Mouse (Mus musculus) midbrain, embryonic 11.5 days (tissue): ENCODE results near the gene Plau. TPM values are rescaled to one million over a fixed set of nuclear protein-coding genes. Genes with fewer than 3 reads are reported as not detected.
A peak's percentile ranks its signal among the peaks of the same experiment; 100 is the strongest.

Source experiments
- ATAC-seq: fragments of 200-750 bp; cut with Nextera tagmentation; 2 replicates; pipeline ENCODE4 v1.8.0; 2017; ENCODE audit warnings: moderate TSS enrichment, moderate library complexity; ENCODE audit not compliant: low FRiP score
- DNase-seq: peaks from one replicate; pipeline ENCODE4 v3.0.0; 2015; ENCODE audit warnings: low spot score; ENCODE audit errors: missing footprints
- H3K27ac ChIP-seq: fragments of 300-500 bp; sonication (generic); 2 replicates; pipeline ENCODE4 v1.5.1; 2014; ENCODE audit warnings: low read depth, low read length
- H3K27me3 ChIP-seq: fragments of 300-500 bp; sonication (generic); 2 replicates; pipeline ENCODE4 v1.6.1; 2014; ENCODE audit warnings: mild to moderate bottlenecking, low read length, moderate library complexity, mixed read lengths; ENCODE audit not compliant: control insufficient read depth, insufficient read depth
- H3K36me3 ChIP-seq: fragments of 300-500 bp; sonication (generic); 2 replicates; pipeline ENCODE4 v1.6.1; 2014; ENCODE audit warnings: mild to moderate bottlenecking, low read length, moderate library complexity, mixed read lengths; ENCODE audit not compliant: control insufficient read depth, insufficient read depth
- H3K4me1 ChIP-seq: fragments of 300-500 bp; sonication (generic); 2 replicates; pipeline ENCODE4 v1.6.1; 2014; ENCODE audit warnings: low read length; ENCODE audit not compliant: control insufficient read depth, insufficient read depth
- H3K4me2 ChIP-seq: fragments of 300-500 bp; sonication (generic); 2 replicates; pipeline ENCODE4 v1.6.1; 2014; ENCODE audit warnings: mild to moderate bottlenecking, moderate library complexity
- H3K4me3 ChIP-seq: fragments of 300-500 bp; sonication (generic); 2 replicates; pipeline ENCODE4 v1.5.1; 2014; ENCODE audit warnings: low read depth, low read length
- H3K9ac ChIP-seq: fragments of 300-500 bp; sonication (generic); 2 replicates; pipeline ENCODE4 v1.6.1; 2014; ENCODE audit warnings: low read length
- H3K9me3 ChIP-seq: fragments of 300-500 bp; sonication (generic); 2 replicates; pipeline ENCODE4 v1.6.1; 2016; ENCODE audit warnings: low read length; ENCODE audit not compliant: control insufficient read depth
- WGBS: fragments of 180-500 bp; shearing (Covaris S2); extraction: QIAGEN DNeasy Blood & Tissue Kit; methylation state at CpG from one replicate; pipeline ENCODE4 v1.1.7; 2014; 5-methylcytosine and 5-hydroxymethylcytosine counted together
- polyA plus RNA-seq: library from polyadenylated mRNA; unstranded; fragments of >200 nt; fragmentation: Nextera tagmentation; extraction: Ambion mirVana; gene quantifications from 2 replicates; pipeline ENCODE4 v1.2.1, GENCODE M21; 2014

Gene Plau
- polyA plus RNA-seq, 1 experiment from 2014 or later: 0.40 TPM

DNA sequence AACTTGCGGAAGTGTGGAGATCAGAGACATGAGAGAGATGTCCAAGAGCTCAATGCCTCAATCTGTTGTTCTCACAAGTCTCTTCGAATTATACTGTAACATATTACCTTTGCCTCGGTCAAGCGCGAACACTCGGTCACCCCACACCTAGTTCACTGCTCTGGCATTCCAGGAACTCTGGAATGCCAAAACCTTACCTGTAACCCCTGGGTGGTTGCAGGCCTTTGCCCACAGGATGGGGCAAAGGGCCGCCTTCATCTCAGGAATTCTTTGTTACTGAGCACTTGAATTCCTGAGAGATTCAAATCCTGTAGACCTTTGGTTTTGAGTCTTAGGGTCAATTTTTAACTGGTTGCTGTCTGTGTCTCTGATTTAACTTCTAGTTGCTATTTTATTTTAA, 29.9 kb downstream of the Plau start:
- DNase-seq: no peak
- Histone ChIP-seq H3K4me2 (no peak overlapping the region), H3K27ac (no peak overlapping the region), H3K36me3 (no peaks in the 10 kb centered on the region), H3K4me3 (no peak overlapping the region), H3K9me3 (no peaks in the 10 kb centered on the region), H3K9ac (no peak overlapping the region), H3K27me3 (no peaks in the 10 kb centered on the region), H3K4me1 (no peaks in the 10 kb centered on the region)
- ATAC-seq: no peak
- 94% methylated on average over 7 of the region's 7 CpGs for WGBS

DNA sequence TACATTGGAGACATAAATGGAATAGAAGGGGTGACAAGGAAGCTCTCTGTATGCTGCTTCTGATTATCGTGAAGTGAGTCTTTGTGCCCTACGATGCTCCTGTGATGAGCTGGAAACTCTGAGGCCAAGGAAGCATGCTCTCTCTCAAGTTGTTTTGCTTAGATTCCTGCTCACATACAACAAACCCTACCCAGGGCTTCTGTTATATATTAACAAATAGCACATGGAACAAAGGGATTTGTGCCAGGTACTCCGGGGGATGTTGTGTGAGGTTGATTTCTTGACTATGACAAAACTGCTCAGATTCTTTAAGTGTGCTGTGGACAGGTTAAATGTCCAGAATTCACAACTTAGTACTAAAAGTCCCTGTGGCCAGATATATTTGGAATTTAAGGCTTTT, 33.6 kb downstream of the Plau start:
- no peaks in the 10 kb centered on the region for H3K9me3 ChIP-seq
- H3K4me3 ChIP-seq: no peak overlapping the region
- no peaks in the 10 kb centered on the region for H3K27me3 ChIP-seq
- no peak for DNase-seq
- no peaks in the 10 kb centered on the region for H3K4me1 ChIP-seq
- no peak overlapping the region for H3K27ac ChIP-seq
- H3K4me2 ChIP-seq: no peak overlapping the region
- no peaks in the 10 kb centered on the region for H3K36me3 ChIP-seq
- ATAC-seq: no peak
- 90% methylated on average over 3 of the region's 3 CpGs for WGBS
- H3K9ac ChIP-seq: no peak overlapping the region

DNA sequence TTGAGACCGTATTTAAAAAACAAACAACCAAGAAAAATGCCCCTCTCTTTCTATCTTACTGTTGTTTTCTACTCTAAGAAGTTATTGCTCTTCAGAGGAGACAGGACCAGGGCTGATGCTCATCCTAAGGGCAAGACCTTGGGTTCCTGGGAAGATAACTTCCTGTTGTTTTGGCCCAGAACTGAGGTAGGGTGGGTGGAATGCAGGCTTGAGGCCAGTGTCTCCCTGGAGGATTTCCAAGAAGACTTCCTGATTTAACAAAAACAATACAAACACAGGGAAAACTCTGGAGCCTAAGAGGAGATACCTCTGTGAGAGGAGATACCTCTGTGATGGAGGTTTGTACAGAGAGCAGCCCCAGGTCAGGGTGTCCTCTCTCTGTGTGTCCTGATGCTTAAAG, 35.0 kb downstream of the Plau start:
- Histone ChIP-seq H3K27ac (no peak overlapping the region), H3K9me3 (no peaks in the 10 kb centered on the region), H3K4me1 (no peaks in the 10 kb centered on the region), H3K36me3 (no peaks in the 10 kb centered on the region), H3K27me3 (no peaks in the 10 kb centered on the region), H3K4me2 (no peak overlapping the region), H3K4me3 (no peak overlapping the region), H3K9ac (no peak overlapping the region)
- 84% methylated on average over 1 of the region's 1 CpGs for WGBS
- DNase-seq (no peak), ATAC-seq (no peak)

DNA sequence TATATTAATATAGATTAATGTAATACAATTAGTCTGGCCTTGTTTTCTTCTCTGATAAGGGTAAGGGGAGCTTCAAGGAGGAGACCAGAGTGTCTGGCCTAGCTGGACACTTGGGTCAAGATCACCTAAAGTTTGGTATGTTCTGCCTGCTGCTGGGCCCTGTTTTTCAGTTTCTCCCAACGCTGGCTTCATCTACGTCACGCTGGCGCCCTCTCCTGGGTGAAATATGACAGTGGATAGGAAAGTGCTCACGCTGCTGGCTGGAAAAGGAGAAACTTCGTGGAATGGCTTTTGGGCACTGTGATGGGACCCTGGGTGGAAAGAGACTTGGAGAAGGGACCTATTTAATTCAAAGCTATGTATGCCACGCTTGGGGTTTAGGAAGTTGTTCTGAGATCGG, 36.8 kb downstream of the Plau start:
- ATAC-seq (no peak), DNase-seq (peak; percentile 97)
- 3% methylated on average over 8 of the region's 8 CpGs for WGBS
- H3K4me1 ChIP-seq: no peaks in the 10 kb centered on the region
- no peak overlapping the region for H3K4me2 ChIP-seq
- no peaks in the 10 kb centered on the region for H3K36me3 ChIP-seq
- no peak overlapping the region for H3K4me3 ChIP-seq
- no peak overlapping the region for H3K27ac ChIP-seq
- H3K27me3 ChIP-seq: no peaks in the 10 kb centered on the region
- no peaks in the 10 kb centered on the region for H3K9me3 ChIP-seq
- H3K9ac ChIP-seq: no peak overlapping the region

DNA sequence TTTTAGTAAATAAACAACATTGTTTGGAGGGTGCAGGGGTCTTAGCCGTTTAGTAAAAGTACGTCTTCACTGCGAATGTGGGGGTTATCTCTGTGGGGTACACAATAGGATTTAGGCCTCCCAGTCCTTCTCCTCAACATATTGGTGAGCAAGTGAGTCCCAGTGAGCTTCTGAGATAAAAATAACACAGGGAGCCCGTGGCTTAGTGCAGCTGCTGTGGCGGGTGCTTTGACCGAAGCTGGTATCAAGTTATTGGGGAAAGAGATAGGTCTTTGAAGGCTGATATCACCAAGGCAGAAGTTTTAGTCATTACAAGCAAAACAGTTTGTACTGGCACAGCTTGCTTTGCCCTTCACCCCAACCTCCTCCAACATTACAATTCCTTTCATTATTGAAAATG, 37.5 kb downstream of the Plau start:
- no peak for ATAC-seq
- WGBS: 48% methylated on average over 6 of the region's 6 CpGs
- H3K27ac ChIP-seq: no peak overlapping the region

DNA sequence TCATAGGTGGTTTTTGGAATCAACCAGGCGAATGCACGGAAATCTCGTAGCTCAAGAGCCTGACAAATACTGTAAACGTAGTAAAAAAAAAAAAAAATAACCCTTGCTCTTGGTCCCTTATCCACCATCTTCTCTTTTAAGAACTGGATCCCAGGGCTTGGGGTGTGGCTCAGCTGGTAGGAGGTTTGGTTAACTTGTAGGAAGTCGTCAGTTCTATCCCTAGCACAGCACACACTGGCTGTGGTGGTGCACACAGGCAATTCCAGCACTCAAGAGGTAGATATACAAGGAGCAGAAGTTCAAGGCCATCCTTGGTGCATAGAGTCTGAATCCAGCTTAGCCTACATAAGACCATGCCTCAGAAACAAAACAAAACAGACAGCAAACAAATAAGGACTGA, 48.2 kb downstream of the Plau start:
- 83% methylated on average over 5 of the region's 5 CpGs for WGBS
- DNase-seq (no peak), ATAC-seq (no peak)
- Histone ChIP-seq H3K4me3 (no peak overlapping the region), H3K36me3 (no peaks in the 10 kb centered on the region), H3K27ac (no peak overlapping the region), H3K4me2 (no peak overlapping the region), H3K4me1 (no peaks in the 10 kb centered on the region), H3K9ac (no peak overlapping the region), H3K27me3 (no peaks in the 10 kb centered on the region), H3K9me3 (no peaks in the 10 kb centered on the region)

More for the DNA sequence above, 37.5 kb downstream of the Plau start:
- no peaks in the 10 kb centered on the region for H3K27me3 ChIP-seq
- H3K4me3 ChIP-seq: no peak overlapping the region
- no peaks in the 10 kb centered on the region for H3K9me3 ChIP-seq
- no peaks in the 10 kb centered on the region for H3K4me1 ChIP-seq
- DNase-seq: no peak
- H3K36me3 ChIP-seq: no peaks in the 10 kb centered on the region
- no peak overlapping the region for H3K4me2 ChIP-seq
- no peak overlapping the region for H3K9ac ChIP-seq

DNA sequence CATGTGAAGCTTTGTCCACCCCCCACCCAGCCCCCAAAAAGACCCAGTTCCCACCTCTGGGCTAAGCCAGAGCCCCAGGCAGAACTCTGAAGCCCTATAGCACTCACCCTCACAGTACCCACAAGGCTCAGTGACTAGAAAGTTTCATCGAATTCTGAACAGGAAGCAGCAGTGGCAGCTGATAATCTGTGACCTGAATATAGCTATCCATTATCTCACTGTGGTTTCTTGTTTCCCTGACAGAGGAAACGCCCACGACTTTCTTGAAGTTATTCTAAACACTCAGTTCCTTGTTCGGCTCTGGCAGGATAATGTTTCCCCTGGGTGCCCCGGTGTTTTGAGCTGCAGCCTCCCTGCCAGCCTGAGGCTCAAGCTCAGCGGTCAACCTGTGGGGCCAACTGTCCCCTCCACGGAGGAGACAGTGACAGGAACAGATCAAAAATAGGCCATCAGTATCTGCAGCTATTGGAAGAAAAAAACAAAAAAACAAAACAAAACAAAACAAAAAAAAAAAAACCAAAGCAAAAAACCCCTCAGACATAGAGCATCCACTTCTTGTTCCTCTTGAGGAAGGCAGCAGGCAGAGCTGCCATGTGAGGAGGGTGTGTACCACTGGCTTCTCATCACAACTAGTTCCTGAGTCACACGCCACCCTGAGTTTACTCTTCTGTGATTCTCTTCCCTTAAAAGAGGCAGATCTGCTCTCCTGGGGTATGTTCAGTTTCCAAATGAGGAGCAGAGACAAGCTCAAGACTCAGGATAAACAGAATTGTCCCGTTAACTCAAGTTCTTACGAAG, 48.8 kb downstream of the Plau start:
- Histone ChIP-seq H3K27me3 (no peaks in the 10 kb centered on the region), H3K4me2 (no peak overlapping the region), H3K9ac (no peak overlapping the region), H3K27ac (no peak overlapping the region), H3K36me3 (no peaks in the 10 kb centered on the region), H3K9me3 (no peaks in the 10 kb centered on the region), H3K4me1 (no peaks in the 10 kb centered on the region), H3K4me3 (no peak overlapping the region)
- 47% methylated on average over 10 of the region's 10 CpGs for WGBS
- ATAC-seq: no peak
- DNase-seq: no peak

DNA sequence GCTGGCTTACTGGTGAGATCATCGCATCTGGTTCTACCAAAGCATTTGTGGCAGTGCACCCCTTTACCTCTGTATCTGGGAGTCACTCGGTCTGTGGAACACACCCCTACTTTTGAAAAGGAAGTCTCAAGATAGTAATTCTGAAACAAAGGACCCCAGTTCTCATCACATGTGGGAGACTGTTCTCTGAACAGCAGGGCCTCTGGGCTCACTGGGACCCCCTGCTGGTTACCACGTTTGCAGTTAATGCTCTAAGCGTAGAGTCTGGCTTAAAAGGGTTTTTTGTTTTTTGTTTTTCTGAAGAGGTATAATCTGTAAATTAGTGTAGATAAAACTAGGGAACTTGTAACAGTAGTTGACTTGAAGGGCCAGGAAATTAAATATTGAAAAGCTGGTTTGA, 49.8 kb downstream of the Plau start:
- Histone ChIP-seq H3K9me3 (no peaks in the 10 kb centered on the region), H3K27me3 (no peaks in the 10 kb centered on the region), H3K9ac (no peak overlapping the region), H3K4me3 (no peak overlapping the region), H3K4me2 (no peak overlapping the region), H3K36me3 (no peaks in the 10 kb centered on the region), H3K27ac (no peak overlapping the region), H3K4me1 (no peaks in the 10 kb centered on the region)
- WGBS: 28% methylated on average over 4 of the region's 4 CpGs
- no peak for ATAC-seq
- DNase-seq: no peak

DNA sequence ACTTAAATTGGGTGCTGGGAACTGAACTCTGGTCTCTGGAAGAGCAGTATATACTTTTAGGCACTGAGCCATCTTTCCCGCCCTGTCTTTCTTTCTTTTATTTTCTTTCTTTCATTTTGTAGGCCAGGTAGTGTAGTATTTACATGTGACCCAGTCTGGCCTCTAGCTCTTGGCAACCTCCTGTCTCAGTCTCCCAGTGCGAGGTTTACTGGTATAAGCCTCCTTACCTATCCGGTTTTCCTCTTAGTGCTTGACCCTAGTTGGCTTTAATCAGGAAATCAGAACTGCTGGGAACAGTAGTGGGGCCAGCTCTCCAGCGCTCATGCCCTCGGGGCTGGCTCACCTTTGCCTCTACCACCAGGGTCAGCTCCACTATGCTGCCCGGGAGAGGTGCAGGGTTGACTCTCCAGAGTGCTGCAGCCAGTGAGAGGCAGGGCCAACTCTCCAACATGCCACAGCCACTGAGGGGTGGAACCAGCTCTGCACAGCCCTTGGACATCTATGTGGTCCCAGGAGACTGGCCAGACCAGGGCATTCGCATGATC, 51.2 kb downstream of the Plau start:
- 89% methylated on average over 7 of the region's 7 CpGs for WGBS
- H3K27ac ChIP-seq: no peak overlapping the region
- DNase-seq: no peak
- H3K9ac ChIP-seq: no peak overlapping the region
- H3K4me2 ChIP-seq: no peak overlapping the region
- ATAC-seq: no peak
- no peaks in the 10 kb centered on the region for H3K4me1 ChIP-seq
- no peak overlapping the region for H3K4me3 ChIP-seq
- no peaks in the 10 kb centered on the region for H3K36me3 ChIP-seq
- no peaks in the 10 kb centered on the region for H3K27me3 ChIP-seq
- no peaks in the 10 kb centered on the region for H3K9me3 ChIP-seq
